Mouse (Mus musculus) forebrain, embryonic 12.5 days (tissue): Measurements from ENCODE around the gene Rsu1. TPM values are rescaled to one million over a fixed set of nuclear protein-coding genes. Genes with fewer than 3 reads are reported as not detected.

ENCODE experiments used
- ATAC-seq: fragments of 200-750 bp; cut with Nextera tagmentation; 2 replicates; pipeline ENCODE4 v1.8.0; 2017; ENCODE audit warnings: moderate TSS enrichment; ENCODE audit not compliant: low FRiP score
- H3K27ac ChIP-seq: fragments of 300-500 bp; sonication (generic); 2 replicates; pipeline ENCODE4 v1.5.1; 2016; ENCODE audit warnings: mild to moderate bottlenecking
- H3K27me3 ChIP-seq: fragments of 300-500 bp; sonication (generic); 2 replicates; pipeline ENCODE4 v1.6.1; 2016; ENCODE audit warnings: mild to moderate bottlenecking
- H3K36me3 ChIP-seq: fragments of 300-500 bp; sonication (generic); replicated peaks from 2 replicates; pipeline ENCODE4 v1.6.1; 2016; ENCODE audit warnings: mild to moderate bottlenecking
- H3K4me1 ChIP-seq: fragments of 300-500 bp; sonication (generic); 2 replicates; pipeline ENCODE4 v1.6.1; 2016
- H3K4me2 ChIP-seq: fragments of 300-500 bp; sonication (generic); 2 replicates; pipeline ENCODE4 v1.6.1; 2016; ENCODE audit warnings: mild to moderate bottlenecking, moderate library complexity
- H3K4me3 ChIP-seq: fragments of 300-500 bp; sonication (generic); replicated peaks from 2 replicates; pipeline ENCODE4 v1.5.1; 2016; ENCODE audit warnings: mild to moderate bottlenecking
- H3K9ac ChIP-seq: fragments of 300-500 bp; sonication (generic); 2 replicates; pipeline ENCODE4 v1.6.1; 2016; ENCODE audit warnings: mild to moderate bottlenecking
- H3K9me3 ChIP-seq: fragments of 300-500 bp; sonication (generic); 2 replicates; pipeline ENCODE4 v1.6.1; 2016
- WGBS: fragments of 180-500 bp; shearing (Covaris S2); methylation state at CpG from one replicate; pipeline ENCODE4 v1.1.7; 2016; 5-methylcytosine and 5-hydroxymethylcytosine counted together
- polyA plus RNA-seq: library from polyadenylated mRNA; unstranded; fragments of >200 nt; fragmentation: Nextera tagmentation; extraction: Ambion mirVana; gene quantifications from 2 replicates; pipeline ENCODE4 v1.2.1, GENCODE M21; 2016

Gene Rsu1
- polyA plus RNA-seq, 1 experiment from 2014 or later, result 65.0 TPM

- H3K36me3 ChIP-seq, result no peaks in the 10 kb centered on the region
- no peaks in the 10 kb centered on the region for H3K9me3 ChIP-seq
- no peak overlapping the region for H3K27ac ChIP-seq
- no peaks in the 10 kb centered on the region for H3K27me3 ChIP-seq
- ATAC-seq, result no peak
- H3K4me1 ChIP-seq, result peaks cover 26% of the 10 kb centered on the region
- no peak overlapping the region for H3K4me2 ChIP-seq
- no peak overlapping the region for H3K4me3 ChIP-seq
- 80% methylated on average over 10 of the region's 10 CpGs for WGBS
- no peak overlapping the region for H3K9ac ChIP-seq
These were observed 93.4 kb downstream of the Rsu1 start for GRCm38 (mm10) chr2:13177698-13178395.

- H3K9me3 ChIP-seq, result no peaks in the 10 kb centered on the region
- H3K4me1 ChIP-seq, result peaks cover 26% of the 10 kb centered on the region
- WGBS, result 64% methylated on average over 4 of the region's 4 CpGs
- peak overlapping the region; percentile 40; the same call in 1 of the 2 replicates for H3K4me2 ChIP-seq
- no peaks in the 10 kb centered on the region for H3K27me3 ChIP-seq
- peak; percentile 22; the same call in 1 of the 2 replicates for ATAC-seq
- no peak overlapping the region for H3K9ac ChIP-seq
- no peak overlapping the region for H3K4me3 ChIP-seq
- no peak overlapping the region for H3K27ac ChIP-seq
- no peaks in the 10 kb centered on the region for H3K36me3 ChIP-seq
These were observed 95.0 kb downstream of the Rsu1 start for GRCm38 (mm10) chr2:13176304-13176620.

GRCm38 (mm10) chr2:13175536-13176303 lies 95.5 kb downstream of the Rsu1 start:
- H3K27ac ChIP-seq, result peak overlapping the region; percentile 61
- peak overlapping the region; percentile 12; the same call in 1 of the 2 replicates for H3K9ac ChIP-seq
- ATAC-seq, result peak; percentile 89
- H3K4me2 ChIP-seq, result peak overlapping the region; percentile 40
- WGBS, result 38% methylated on average over 28 of the region's 28 CpGs
- no peak overlapping the region; the same call in 1 of the 2 replicates for H3K4me3 ChIP-seq
- H3K36me3 ChIP-seq, result no peaks in the 10 kb centered on the region
- no peaks in the 10 kb centered on the region for H3K9me3 ChIP-seq
- no peaks in the 10 kb centered on the region for H3K27me3 ChIP-seq
- H3K4me1 ChIP-seq, result peaks cover 26% of the 10 kb centered on the region

DNA sequence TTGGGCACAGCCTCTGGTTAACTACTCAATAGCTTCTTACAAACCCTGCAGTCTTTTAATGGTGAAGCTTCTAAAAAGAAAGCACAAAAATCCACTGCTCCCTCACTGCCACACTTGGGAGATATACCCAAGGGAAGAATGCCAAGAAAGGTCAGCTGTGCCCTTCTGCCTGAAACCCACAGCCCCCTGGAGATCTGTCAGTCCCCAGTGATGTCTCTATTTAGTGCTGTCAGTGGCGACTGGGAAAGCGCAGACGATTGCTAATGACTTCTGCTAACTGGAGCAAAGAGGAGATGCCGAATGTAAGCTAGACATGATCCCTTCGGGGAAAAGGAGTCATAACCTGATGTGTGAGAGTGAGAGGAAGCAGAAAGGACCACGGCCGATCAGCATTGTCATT lies 96.8 kb downstream of the Rsu1 start:
- H3K4me2 ChIP-seq, result no peak overlapping the region
- 61% methylated on average over 7 of the region's 7 CpGs for WGBS
- H3K27ac ChIP-seq, result no peak overlapping the region

GRCm38 (mm10) chr2:13170651-13171050 lies 100.6 kb downstream of the Rsu1 start:
- no peak for ATAC-seq
- Histone ChIP-seq H3K4me1 (peaks cover 14% of the 10 kb centered on the region), H3K27me3 (no peaks in the 10 kb centered on the region), H3K36me3 (no peaks in the 10 kb centered on the region), H3K9ac (no peak overlapping the region), H3K4me2 (no peak overlapping the region), H3K4me3 (no peak overlapping the region), H3K27ac (no peak overlapping the region), H3K9me3 (no peaks in the 10 kb centered on the region)
- WGBS, result 81% methylated on average over 5 of the region's 5 CpGs

More for the DNA sequence above, 96.8 kb downstream of the Rsu1 start:
- H3K36me3 ChIP-seq, result no peaks in the 10 kb centered on the region
- no peak for ATAC-seq
- peaks cover 26% of the 10 kb centered on the region for H3K4me1 ChIP-seq
- no peak overlapping the region for H3K4me3 ChIP-seq
- H3K9ac ChIP-seq, result no peak overlapping the region
- no peaks in the 10 kb centered on the region for H3K27me3 ChIP-seq
- no peaks in the 10 kb centered on the region for H3K9me3 ChIP-seq

GRCm38 (mm10) chr2:13169962-13170361 lies 101.3 kb downstream of the Rsu1 start:
- Histone ChIP-seq H3K9ac (no peak overlapping the region), H3K4me3 (no peak overlapping the region), H3K4me1 (peaks cover 7% of the 10 kb centered on the region), H3K9me3 (no peaks in the 10 kb centered on the region), H3K36me3 (no peaks in the 10 kb centered on the region), H3K27me3 (no peaks in the 10 kb centered on the region), H3K27ac (no peak overlapping the region), H3K4me2 (no peak overlapping the region)
- WGBS, result 98% methylated on average over 6 of the region's 6 CpGs
- no peak for ATAC-seq

- Histone ChIP-seq H3K36me3 (no peaks in the 10 kb centered on the region), H3K4me3 (no peak overlapping the region), H3K9me3 (no peaks in the 10 kb centered on the region), H3K27ac (no peak overlapping the region), H3K27me3 (no peaks in the 10 kb centered on the region), H3K4me1 (peaks cover under 1% of the 10 kb centered on the region; the same call in 1 of the 2 replicates), H3K4me2 (no peak overlapping the region), H3K9ac (no peak overlapping the region)
- ATAC-seq, result no peak
- 72% methylated on average over 4 of the region's 4 CpGs for WGBS
These were observed 101.9 kb downstream of the Rsu1 start for GRCm38 (mm10) chr2:13169158-13169890.

DNA sequence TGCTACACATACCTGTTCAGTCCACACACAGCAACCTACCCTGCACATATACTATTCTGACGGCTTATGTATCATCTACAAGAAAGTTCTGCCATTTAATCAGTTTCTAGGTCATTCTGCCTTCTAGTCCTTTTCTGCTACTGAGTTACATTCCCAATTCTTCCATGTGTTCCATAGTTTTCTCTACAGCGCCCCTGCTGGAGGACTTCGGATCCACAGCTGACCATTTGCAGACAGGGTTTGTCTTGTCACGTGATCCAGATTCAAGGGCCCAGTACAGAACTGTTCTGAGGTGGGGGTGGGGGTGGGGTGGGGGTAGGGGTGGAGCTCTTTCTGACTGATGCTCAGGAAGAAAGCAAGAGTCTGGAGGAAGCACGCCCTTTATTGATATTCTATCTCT lies 102.5 kb downstream of the Rsu1 start:
- WGBS, result 41% methylated on average over 5 of the region's 5 CpGs
- Histone ChIP-seq H3K9ac (no peak overlapping the region), H3K4me2 (no peak overlapping the region), H3K36me3 (no peaks in the 10 kb centered on the region), H3K4me1 (no peaks in the 10 kb centered on the region), H3K9me3 (no peaks in the 10 kb centered on the region), H3K27ac (no peak overlapping the region), H3K27me3 (no peaks in the 10 kb centered on the region), H3K4me3 (no peak overlapping the region)
- ATAC-seq, result 0 out of 2 replicates have a peak, but pooled peaks have one; percentile 59

DNA sequence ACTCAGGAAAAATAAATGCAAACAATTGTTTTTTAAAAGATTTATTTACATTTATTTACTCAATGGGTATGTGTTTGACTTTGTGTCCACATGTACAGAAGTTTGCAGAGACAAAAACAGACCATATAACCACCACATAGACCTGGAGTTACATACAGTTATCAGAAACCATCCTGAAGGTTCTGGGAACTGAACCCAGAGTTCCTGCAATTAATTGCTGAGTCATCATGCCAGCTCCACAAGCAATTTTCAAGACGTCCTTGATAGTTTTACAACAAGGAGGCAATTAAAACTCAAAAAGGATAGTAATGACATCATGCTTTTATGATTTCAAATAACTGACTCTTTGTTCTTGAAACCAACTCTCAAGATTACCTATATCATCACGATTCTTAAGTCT lies 109.5 kb downstream of the Rsu1 start:
- no peak overlapping the region for H3K4me3 ChIP-seq
- H3K9ac ChIP-seq, result no peak overlapping the region
- no peaks in the 10 kb centered on the region for H3K4me1 ChIP-seq
- H3K36me3 ChIP-seq, result no peaks in the 10 kb centered on the region
- no peaks in the 10 kb centered on the region for H3K9me3 ChIP-seq
- no peak for ATAC-seq
- no peak overlapping the region for H3K4me2 ChIP-seq
- WGBS, result 82% methylated on average over 2 of the region's 2 CpGs
- H3K27me3 ChIP-seq, result no peaks in the 10 kb centered on the region
- H3K27ac ChIP-seq, result no peak overlapping the region

DNA sequence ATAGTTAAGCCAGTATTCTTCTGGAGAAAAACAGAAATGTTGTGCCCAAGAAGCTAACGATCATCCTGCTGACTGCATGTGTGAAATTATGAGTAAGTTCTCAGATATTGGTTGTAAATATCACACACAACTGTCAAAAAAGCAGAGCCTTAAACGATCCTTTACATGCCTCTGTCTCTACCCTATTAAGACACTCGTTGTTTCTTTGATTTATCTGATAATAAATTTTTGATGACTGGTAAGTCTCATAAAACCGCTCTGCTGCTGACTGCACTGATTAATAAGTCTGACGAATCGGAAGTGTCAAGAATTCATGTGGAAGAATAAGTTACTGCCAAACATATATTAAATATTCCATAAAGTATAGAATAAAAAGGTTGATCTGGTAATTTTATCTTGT lies 126.0 kb downstream of the Rsu1 start:
- Histone ChIP-seq H3K27ac (no peak overlapping the region), H3K9ac (no peak overlapping the region), H3K4me1 (no peaks in the 10 kb centered on the region), H3K4me3 (no peak overlapping the region), H3K9me3 (no peaks in the 10 kb centered on the region), H3K36me3 (no peaks in the 10 kb centered on the region), H3K4me2 (no peak overlapping the region), H3K27me3 (no peaks in the 10 kb centered on the region)
- ATAC-seq, result no peak
- 91% methylated on average over 6 of the region's 6 CpGs for WGBS

DNA sequence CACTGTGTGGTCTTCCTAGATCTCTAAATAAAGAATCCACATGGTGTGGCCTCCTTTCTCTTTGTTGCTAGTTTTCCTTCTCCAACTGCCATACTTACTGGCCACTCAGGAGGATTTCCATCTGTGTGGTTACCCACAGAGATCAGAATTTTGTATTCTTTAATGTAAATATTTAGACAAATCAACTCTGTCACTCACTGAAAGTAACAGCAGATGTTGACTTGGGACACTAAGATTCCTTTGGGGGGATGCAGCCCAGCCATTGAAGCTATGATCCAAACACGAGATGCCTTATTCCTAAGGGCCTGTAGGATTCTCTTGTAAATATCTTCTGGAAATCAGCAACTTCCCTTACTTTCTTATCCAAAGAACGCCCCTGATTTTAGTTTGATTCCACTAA lies 136.3 kb downstream of the Rsu1 start:
- Histone ChIP-seq H3K27me3 (no peaks in the 10 kb centered on the region), H3K9ac (no peak overlapping the region), H3K4me2 (no peak overlapping the region), H3K4me1 (peaks cover 6% of the 10 kb centered on the region), H3K4me3 (no peak overlapping the region), H3K9me3 (no peaks in the 10 kb centered on the region), H3K36me3 (no peaks in the 10 kb centered on the region), H3K27ac (no peak overlapping the region)
- 85% methylated on average over 2 of the region's 2 CpGs for WGBS
- ATAC-seq, result no peak

DNA sequence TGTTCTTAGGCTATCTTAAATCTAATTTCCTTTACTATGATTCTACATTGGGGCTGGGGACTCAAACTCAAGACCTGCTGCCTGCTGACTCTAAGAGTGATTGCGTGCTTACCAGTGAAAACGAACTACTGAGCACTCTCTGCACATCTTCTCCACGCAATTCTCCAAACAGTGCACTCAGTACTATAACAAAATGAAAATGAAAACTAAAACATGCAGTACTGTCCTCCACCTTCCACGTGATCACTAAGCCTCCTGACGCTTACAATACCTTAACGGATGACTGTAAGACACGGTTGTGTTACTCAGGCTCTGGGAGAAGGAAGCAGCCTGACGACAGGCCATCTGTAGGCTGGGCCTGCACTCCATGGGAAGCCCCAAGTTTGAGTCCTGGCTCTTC lies 138.4 kb downstream of the Rsu1 start:
- no peak for ATAC-seq
- Histone ChIP-seq H3K36me3 (no peaks in the 10 kb centered on the region), H3K27ac (no peak overlapping the region), H3K9ac (no peak overlapping the region), H3K4me3 (no peak overlapping the region), H3K4me2 (no peak overlapping the region), H3K4me1 (peaks cover 14% of the 10 kb centered on the region), H3K27me3 (no peaks in the 10 kb centered on the region), H3K9me3 (no peaks in the 10 kb centered on the region)
- WGBS, result 90% methylated on average over 8 of the region's 8 CpGs
